Mouse (Mus musculus) small intestine, adult 2 months (tissue): ENCODE measurements around the gene Syne4.

ENCODE experiments used
- CTCF ChIP-seq: fragments of 200-500 bp; IDR thresholded peaks from 2 replicates; pipeline ENCODE4 v1.5.1; 2012; ENCODE audit warnings: low read depth, mild to moderate bottlenecking, control low read depth, inconsistent platforms, low read length, moderate library complexity, mixed read lengths; ENCODE audit not compliant: insufficient replicate concordance, insufficient read length; ENCODE audit errors: extremely low read depth
- POLR2A ChIP-seq: fragments of 200-500 bp; IDR thresholded peaks from 2 replicates; pipeline ENCODE4 v1.6.1; 2012; ENCODE audit warnings: low read depth, mild to moderate bottlenecking, control low read depth, inconsistent platforms, low read length, moderate library complexity

DNA sequence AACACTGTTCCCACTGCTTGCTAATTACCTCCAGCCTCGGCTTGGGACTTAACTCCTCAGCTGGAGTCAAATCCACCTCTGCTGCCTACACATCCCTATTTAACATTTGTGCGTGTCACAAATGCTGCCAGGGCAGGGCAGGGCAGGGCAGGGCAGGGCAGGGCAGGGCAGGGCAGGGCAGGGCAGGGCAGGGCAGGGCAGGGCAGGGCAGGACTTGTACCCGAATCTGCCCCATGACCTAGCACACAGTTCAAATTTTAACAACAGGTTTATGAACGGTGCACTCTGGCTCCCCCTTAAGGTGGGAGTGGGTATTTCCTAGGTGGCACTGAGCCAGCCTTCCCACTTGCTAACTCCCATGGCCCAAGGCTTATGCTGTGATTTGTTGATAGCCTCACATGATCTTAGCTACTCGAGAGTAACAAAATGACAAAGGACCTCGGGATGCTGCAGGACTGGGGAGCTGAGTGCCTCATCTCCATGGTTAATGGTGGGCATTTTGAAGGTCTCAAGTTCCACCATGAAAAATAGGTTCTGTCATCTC, 38.7 kb downstream of the Syne4 start:
- peak; percentile 69; the same call in 1 of the 2 replicates for TF ChIP-seq CTCF
- no peak for TF ChIP-seq POLR2A
